Mouse (Mus musculus): Measurements from ENCODE around the gene Cd68.
"Not testable (repeated sequence)": the region's sequence is repeated elsewhere in the genome, so short reads cannot be mapped to it uniquely, and the experiment has no call there.

The Cd68 gene

GRCm38 (mm10) chr11:69665961-69666664, at the start of gene Cd68:
Gene Cd68 (minus strand): TSS chr11:69666153.
- peak; percentile 98 for DNase-seq

- DNase-seq = peak; percentile 89
Observed at GRCm38 (mm10) chr11:69715482-69715881, 49.5 kb upstream of the Cd68 start.

- peak; percentile 87 for DNase-seq
Observed at GRCm38 (mm10) chr11:69714636-69715329, 48.8 kb upstream of the Cd68 start.

GRCm38 (mm10) chr11:69712954-69713672, 47.2 kb upstream of the Cd68 start:
- DNase-seq = no peak

- no peak for DNase-seq
Observed at GRCm38 (mm10) chr11:69711082-69711481, 45.1 kb upstream of the Cd68 start.

GRCm38 (mm10) chr11:69710470-69710869, 44.5 kb upstream of the Cd68 start:
- no peak for DNase-seq

- no peak for DNase-seq
Observed at GRCm38 (mm10) chr11:69709554-69710446, 43.8 kb upstream of the Cd68 start.

GRCm38 (mm10) chr11:69708614-69709265, 42.8 kb upstream of the Cd68 start:
- DNase-seq = no peak

- no peak for DNase-seq
Observed at GRCm38 (mm10) chr11:69707873-69708381, 42.0 kb upstream of the Cd68 start.

- DNase-seq = no peak
Observed at GRCm38 (mm10) chr11:69707480-69707847, 41.5 kb upstream of the Cd68 start.

- peak; percentile 99 for DNase-seq
Observed at GRCm38 (mm10) chr11:69706775-69707479, 41.0 kb upstream of the Cd68 start.

- DNase-seq = no peak
Observed at GRCm38 (mm10) chr11:69704613-69705010, 38.7 kb upstream of the Cd68 start.

GRCm38 (mm10) chr11:69703814-69704612, 38.1 kb upstream of the Cd68 start:
- peak; percentile 60 for DNase-seq

GRCm38 (mm10) chr11:69703381-69703780, 37.4 kb upstream of the Cd68 start:
- not testable (repeated sequence) for DNase-seq

- DNase-seq = not testable (repeated sequence)
Observed at GRCm38 (mm10) chr11:69702886-69703285, 36.9 kb upstream of the Cd68 start.

GRCm38 (mm10) chr11:69699595-69699994, 33.6 kb upstream of the Cd68 start:
- DNase-seq = peak; percentile 84

- no peak for DNase-seq
Observed at GRCm38 (mm10) chr11:69698574-69698973, 32.6 kb upstream of the Cd68 start.

- peak; percentile 72 for DNase-seq
Observed at GRCm38 (mm10) chr11:69697396-69697795, 31.4 kb upstream of the Cd68 start.

- DNase-seq = peak; percentile 99
Observed at GRCm38 (mm10) chr11:69695361-69696181, 29.6 kb upstream of the Cd68 start, which contains the start of the genes Tnfsf12 and Tnfsfm13. Gene Tnfsf12 (minus strand): TSS chr11:69695849. Gene Tnfsfm13 (minus strand): TSS chr11:69696098.

All from heart, adult 11 months (tissue).